Mouse (Mus musculus) testis, adult 2 months (tissue): Measurements from ENCODE around the gene Ccdc33.

ENCODE experiments used
- CTCF ChIP-seq: fragments of 200-500 bp; IDR thresholded peaks from 2 replicates; pipeline ENCODE4 v1.5.1; 2012; ENCODE audit warnings: low read depth, mild to moderate bottlenecking, inconsistent platforms, low read length, moderate library complexity; ENCODE audit not compliant: control insufficient read depth, insufficient read depth, insufficient replicate concordance
- POLR2A ChIP-seq: fragments of 200-500 bp; IDR thresholded peaks from 2 replicates; pipeline ENCODE4 v1.6.1; 2012; ENCODE audit warnings: low read depth, mild to moderate bottlenecking, inconsistent platforms, low read length, moderate library complexity; ENCODE audit not compliant: control insufficient read depth

DNA sequence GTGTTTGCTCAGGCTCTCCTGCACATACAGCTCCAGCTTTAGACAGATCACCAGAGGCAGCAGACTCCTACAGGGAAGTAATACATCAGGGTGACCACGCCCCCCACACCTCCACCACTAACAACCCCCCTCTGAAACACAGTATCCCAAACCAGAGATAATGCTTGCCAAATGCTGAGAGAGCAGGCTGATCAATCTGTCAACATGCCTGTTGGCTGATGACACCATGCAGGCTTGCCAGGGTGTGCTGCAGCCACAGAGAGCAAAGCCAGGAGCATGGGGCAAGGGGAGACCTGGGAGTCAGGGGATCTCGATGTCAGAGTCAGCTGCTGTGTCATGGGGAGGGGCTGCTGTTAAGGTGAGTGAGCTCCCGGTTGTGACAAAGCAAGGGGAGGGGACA, 55.1 kb downstream of the Ccdc33 start, which contains the start of gene Stra6:
- TF ChIP-seq CTCF = no peak
- TF ChIP-seq POLR2A = no peak
